Mouse (Mus musculus) CH12.LX (cell line): ENCODE results near the gene Krt17. TPM values are rescaled to one million over a fixed set of nuclear protein-coding genes. Genes with fewer than 3 reads are reported as not detected.

ENCODE experiments used
- DNase-seq: peaks from one replicate; pipeline ENCODE4 v3.0.0-alpha.2; 2013; ENCODE audit errors: extremely low read depth
- H3K27ac ChIP-seq: 2 replicates; pipeline ENCODE4 v1.5.1; 2012; ENCODE audit warnings: low read depth, mild to moderate bottlenecking, control low read depth, moderate library complexity; ENCODE audit not compliant: insufficient read depth
- H3K27me3 ChIP-seq: replicated peaks from 2 replicates; pipeline ENCODE3; 2012; ENCODE audit warnings: inconsistent platforms
- H3K36me3 ChIP-seq, 2 experiments: replicated peaks in 1 of 2; 2 replicates each; pipeline versions ENCODE3 to v1.6.1; 2012; ENCODE audit warnings: inconsistent platforms in 1 of 2, low read length in 1 of 2, mild to moderate bottlenecking in 1 of 2, mixed read lengths in 1 of 2, moderate library complexity in 1 of 2; ENCODE audit not compliant: control insufficient read depth in 1 of 2, insufficient read depth in 1 of 2
- H3K4me1 ChIP-seq, 2 experiments: 2 replicates each; pipeline ENCODE4 v1.6.1; 2012; ENCODE audit warnings: inconsistent platforms in 1 of 2, moderate library complexity in 1 of 2; ENCODE audit not compliant: insufficient read depth in 2 of 2, control insufficient read depth in 1 of 2
- H3K4me2 ChIP-seq: 2 replicates; pipeline ENCODE4 v1.6.1; 2012; ENCODE audit warnings: low read depth, mild to moderate bottlenecking, control low read depth; ENCODE audit not compliant: poor library complexity, insufficient read depth, severe bottlenecking
- H3K4me3 ChIP-seq, 3 experiments: fragments of 150-350 bp in 1 of 3; sonication (generic) in 1 of 3; replicated peaks in 1 of 3; 2 replicates each; pipeline versions ENCODE3 to v1.5.1; 2011 to 2012; ENCODE audit warnings: low read depth in 2 of 3, low read length in 2 of 3, mild to moderate bottlenecking in 2 of 3, moderate library complexity in 2 of 3, control low read depth in 1 of 3, improper control_type of control experiment in 1 of 3, inconsistent platforms in 1 of 3, mixed read lengths in 1 of 3; ENCODE audit not compliant: poor library complexity in 1 of 3
- H3K79me2 ChIP-seq: replicated peaks from 2 replicates; pipeline ENCODE4 v1.6.1; 2012; ENCODE audit warnings: mild to moderate bottlenecking, moderate library complexity; ENCODE audit not compliant: control insufficient read depth, poor library complexity, insufficient read depth, severe bottlenecking; ENCODE audit errors: extremely low read depth
- H3K9ac ChIP-seq: 2 replicates; pipeline ENCODE4 v1.6.1; 2012; ENCODE audit warnings: low read depth, mild to moderate bottlenecking, control low read depth, moderate library complexity; ENCODE audit not compliant: insufficient read depth
- H3K9me3 ChIP-seq: replicated peaks from 2 replicates; pipeline ENCODE3; 2012; ENCODE audit warnings: low read length, inconsistent platforms, mixed read lengths
- BHLHE40 ChIP-seq: IDR thresholded peaks from 2 replicates; pipeline ENCODE4 v1.6.1; 2011; ENCODE audit warnings: mild to moderate bottlenecking, low read depth, low read length, improper control_type of control experiment
- CHD1 ChIP-seq: IDR thresholded peaks from 2 replicates; pipeline ENCODE4 v1.6.1; 2012; ENCODE audit warnings: low read depth, low read length, improper control_type of control experiment, inconsistent platforms
- CHD2 ChIP-seq: IDR thresholded peaks from 2 replicates; pipeline ENCODE4 v1.6.1; 2011; ENCODE audit warnings: low read length, improper control_type of control experiment
- CTCF ChIP-seq, 2 experiments: IDR thresholded peaks in 1 of 2; conservative IDR thresholded peaks in 1 of 2; 2 replicates each; pipeline ENCODE4 v1.5.1; 2011 to 2012; ENCODE audit warnings: low read depth in 2 of 2, low read length in 2 of 2, improper control_type of control experiment in 1 of 2, inconsistent platforms in 1 of 2, mild to moderate bottlenecking in 1 of 2, moderate library complexity in 1 of 2
- EP300 ChIP-seq: IDR thresholded peaks from 2 replicates; pipeline ENCODE4 v1.6.1; 2011; ENCODE audit warnings: low read length, improper control_type of control experiment
- IRF4 ChIP-seq: IDR thresholded peaks from 2 replicates; pipeline ENCODE4 v1.6.1; 2014; ENCODE audit warnings: low read depth, mild to moderate bottlenecking, inconsistent platforms, low read length, improper control_type of control experiment
- JUN ChIP-seq: IDR thresholded peaks from 2 replicates; pipeline ENCODE4 v1.6.1; 2011; ENCODE audit warnings: low read depth, mild to moderate bottlenecking, low read length, improper control_type of control experiment, moderate library complexity; ENCODE audit not compliant: insufficient read depth
- MAFK ChIP-seq: IDR thresholded peaks from 2 replicates; pipeline ENCODE4 v1.6.1; 2011; ENCODE audit warnings: low read length, improper control_type of control experiment; ENCODE audit not compliant: insufficient replicate concordance
- MAZ ChIP-seq: IDR thresholded peaks from 2 replicates; pipeline ENCODE4 v1.6.1; 2012; ENCODE audit warnings: low read depth, mild to moderate bottlenecking, inconsistent platforms, low read length, improper control_type of control experiment, moderate library complexity
- MEF2A ChIP-seq: IDR thresholded peaks from 2 replicates; pipeline ENCODE4 v1.6.1; 2014; ENCODE audit warnings: low read depth, mild to moderate bottlenecking, inconsistent platforms, low read length, improper control_type of control experiment, borderline replicate concordance
- MYC ChIP-seq: IDR thresholded peaks from 2 replicates; pipeline ENCODE4 v1.6.1; 2011; ENCODE audit warnings: low read depth, mild to moderate bottlenecking, improper control_type of control experiment, low read length
- NELFE ChIP-seq: IDR thresholded peaks from 2 replicates; pipeline ENCODE4 v1.6.1; 2011; ENCODE audit warnings: low read depth, low read length, improper control_type of control experiment
- PAX5 ChIP-seq: IDR thresholded peaks from 2 replicates; pipeline ENCODE4 v1.6.1; 2012; ENCODE audit warnings: low read length, inconsistent platforms, mixed read lengths
- POLR2A ChIP-seq: IDR thresholded peaks from 2 replicates; pipeline ENCODE4 v1.6.1; 2011; ENCODE audit warnings: low read depth, mild to moderate bottlenecking, improper control_type of control experiment, low read length
- RAD21 ChIP-seq: IDR thresholded peaks from 2 replicates; pipeline ENCODE4 v1.6.1; 2011; ENCODE audit warnings: low read depth, mild to moderate bottlenecking, low read length, improper control_type of control experiment, moderate library complexity
- SIN3A ChIP-seq: IDR thresholded peaks from 2 replicates; pipeline ENCODE4 v1.6.1; 2012; ENCODE audit warnings: low read length, improper control_type of control experiment, inconsistent platforms
- SMC3 ChIP-seq: IDR thresholded peaks from 2 replicates; pipeline ENCODE4 v1.6.1; 2011; ENCODE audit warnings: low read depth, low read length, improper control_type of control experiment
- TBP ChIP-seq: conservative IDR thresholded peaks from 2 replicates; pipeline ENCODE4 v1.6.1; 2011; ENCODE audit warnings: low read depth, low read length, improper control_type of control experiment
- TCF12 ChIP-seq: IDR thresholded peaks from 2 replicates; pipeline ENCODE4 v1.6.1; 2014; ENCODE audit warnings: low read depth, mild to moderate bottlenecking, inconsistent platforms, low read length, improper control_type of control experiment
- UBTF ChIP-seq: IDR thresholded peaks from 2 replicates; pipeline ENCODE4 v1.6.1; 2012; ENCODE audit warnings: low read depth, mild to moderate bottlenecking, inconsistent platforms, low read length, improper control_type of control experiment, moderate library complexity
- USF1 ChIP-seq: IDR thresholded peaks from 2 replicates; pipeline ENCODE4 v1.6.1; 2014; ENCODE audit warnings: low read depth, mild to moderate bottlenecking, inconsistent platforms, low read length, improper control_type of control experiment
- ZC3H11A ChIP-seq: IDR thresholded peaks from 2 replicates; pipeline ENCODE4 v1.6.1; 2012; ENCODE audit warnings: low read depth, mild to moderate bottlenecking, inconsistent platforms, low read length, improper control_type of control experiment
- ZKSCAN1 ChIP-seq: IDR thresholded peaks from 2 replicates; pipeline ENCODE4 v1.6.1; 2012; ENCODE audit warnings: low read depth, inconsistent platforms, low read length, improper control_type of control experiment, borderline replicate concordance
- ZNF384 ChIP-seq: IDR thresholded peaks from 2 replicates; pipeline ENCODE4 v1.6.1; 2012; ENCODE audit warnings: low read depth, low read length, improper control_type of control experiment, inconsistent platforms
- dilution Hi-C: fragments of 300-500 bp; cut with MboI; formaldehyde crosslinking; loops from 2 replicates; pipeline ENCODE4 v1.14.3; 2020; ENCODE audit warnings: low sequenced_read_pairs; ENCODE audit not compliant: extremely low pct_unique_long_range_greater_than_20kb, extremely low pct_ligation_motif_present
- in situ Hi-C: fragments of 300-500 bp; cut with MboI; formaldehyde crosslinking; loops from 3 replicates; pipeline ENCODE4 v1.14.3; 2019; ENCODE audit warnings: low sequenced_read_pairs, low pct_ligation_motif_present, low pct_unique_long_range_greater_than_20kb, mixed read lengths
- polyA plus RNA-seq: library from polyadenylated mRNA; unstranded; fragments of >175 nt; gene quantifications from 2 replicates; pipeline ENCODE4 v1.2.1, GENCODE M21; 2012; ENCODE audit warnings: low read depth; ENCODE audit not compliant: insufficient read length
- total RNA-seq, 2 experiments: library from RNA; depleted of rRNA; stranded (reverse); fragments of 300-350 nt in 1 of 2; fragments of >200 nt in 1 of 2; gene quantifications; 2 replicates each; pipeline ENCODE4 v1.2.3; 2012 to 2014

Krt17 gene
- total and polyA plus RNA-seq, 3 experiments, result 0.76 TPM; not detected in 2

GRCm38 (mm10) chr11:100221741-100222140 lies 39.1 kb downstream of the Krt17 start:
- dilution Hi-C loops (no loop called here), in situ Hi-C loops (no loop called here)
- Histone ChIP-seq H3K4me3 (no peak overlapping the region), H3K79me2 (no peaks in the 10 kb centered on the region), H3K27ac (no peak overlapping the region), H3K9ac (no peak overlapping the region), H3K4me2 (peak overlapping the region; percentile 22), H3K9me3 (peaks cover 25% of the 10 kb centered on the region), H3K4me1 (peaks cover 0 to 6% of the 10 kb centered on the region in 2 experiments; a peak in 1 of 4 replicates), H3K27me3 (peaks cover 72% of the 10 kb centered on the region), H3K36me3 (no peaks in the 10 kb centered on the region)
- TF ChIP-seq CHD2, result no peak
- no peak for TF ChIP-seq NELFE
- no peak for TF ChIP-seq SMC3
- no peak for TF ChIP-seq MEF2A
- no peak for TF ChIP-seq ZNF384
- no peak for TF ChIP-seq USF1
- no peak for TF ChIP-seq SIN3A
- TF ChIP-seq ZKSCAN1, result no peak
- TF ChIP-seq UBTF, result no peak
- TF ChIP-seq TBP, result no peak
- TF ChIP-seq TCF12, result no peak
- no peak for TF ChIP-seq MYC
- TF ChIP-seq ZC3H11A, result no peak
- no peak for TF ChIP-seq CTCF (conservative IDR thresholded peaks at IDR 0.05 in 1 of 2, IDR thresholded peaks at IDR 0.05 in 1 of 2; ENCODE audit: low read depth in 2 of 2, low read length in 2 of 2)
- peak; percentile 5 for DNase-seq

- Histone ChIP-seq H3K4me2 (no peak overlapping the region), H3K79me2 (no peaks in the 10 kb centered on the region), H3K27ac (no peak overlapping the region), H3K9ac (no peak overlapping the region), H3K27me3 (peaks cover 78% of the 10 kb centered on the region), H3K9me3 (peaks cover 7% of the 10 kb centered on the region), H3K4me3 (no peak overlapping the region), H3K4me1 (peaks cover 0 to 4% of the 10 kb centered on the region in 2 experiments; a peak in 1 of 4 replicates), H3K36me3 (no peaks in the 10 kb centered on the region)
- in situ Hi-C loops, result no loop called here
- DNase-seq, result no peak
- dilution Hi-C loops, result no loop called here
- TF ChIP-seq EP300 (no peak), UBTF (no peak), MAFK (no peak), MAZ (no peak), RAD21 (no peak), PAX5 (no peak), SIN3A (no peak), BHLHE40 (no peak), USF1 (no peak), POLR2A (no peak), ZNF384 (no peak), MYC (no peak), JUN (no peak), IRF4 (no peak), CHD1 (no peak)
Measured at GRCm38 (mm10) chr11:100219304-100219703, 41.5 kb downstream of the Krt17 start.
